Mouse (Mus musculus) right cerebral cortex, adult 2 months (tissue): Measurements from ENCODE around the gene Ces1a.

Experiments
- DNase-seq, 2 experiments: peaks; one replicate each; pipeline ENCODE4 v3.0.0; 2021 to 2022; ENCODE audit warnings: low spot score in 2 of 2

Ces1a gene

DNA sequence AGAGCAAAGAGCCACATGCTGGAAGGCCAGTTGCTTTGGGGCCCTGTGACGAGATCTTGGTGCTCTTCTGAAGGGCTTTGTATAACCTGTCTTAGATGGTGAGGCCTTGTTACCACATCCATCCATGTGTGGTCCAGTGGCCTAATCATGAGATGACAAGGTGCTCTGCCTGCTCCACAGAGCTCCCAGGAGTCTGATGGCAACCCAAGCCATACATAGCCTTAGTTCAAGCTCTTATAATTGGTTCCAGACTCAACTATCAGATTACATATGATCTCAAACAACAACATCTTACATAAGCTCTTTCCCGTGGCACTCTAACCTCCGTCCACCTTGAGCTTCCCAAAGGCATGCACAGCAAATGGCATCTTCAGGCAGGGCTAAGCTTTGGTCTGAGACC is at the start of gene Ces1a:
Gene Ces1a, minus strand, starts transcription at position 101 of the 400 bp plus-strand sequence.
- DNase-seq, result no peak

DNA sequence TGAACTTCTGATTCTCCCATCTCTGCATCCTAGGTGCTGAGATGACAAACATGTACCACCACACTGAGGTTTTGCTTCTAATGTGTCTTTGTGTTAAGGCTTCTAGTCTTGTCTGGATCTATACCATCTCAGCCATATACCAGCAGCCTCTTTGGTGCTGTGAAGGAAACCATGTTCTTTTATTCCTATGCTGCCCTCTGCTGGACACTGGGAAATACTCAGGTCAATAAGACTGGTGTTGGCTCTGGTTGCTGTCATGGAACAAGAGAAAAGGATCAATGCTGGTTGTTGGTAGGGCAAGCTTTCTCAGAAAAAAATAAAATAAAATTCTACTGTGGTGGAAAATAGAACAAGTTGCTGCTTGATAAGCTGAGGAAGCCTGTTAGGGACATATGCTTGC is 47.4 kb upstream of the Ces1a start:
- DNase-seq, result peak; percentile 44 to 60

DNA sequence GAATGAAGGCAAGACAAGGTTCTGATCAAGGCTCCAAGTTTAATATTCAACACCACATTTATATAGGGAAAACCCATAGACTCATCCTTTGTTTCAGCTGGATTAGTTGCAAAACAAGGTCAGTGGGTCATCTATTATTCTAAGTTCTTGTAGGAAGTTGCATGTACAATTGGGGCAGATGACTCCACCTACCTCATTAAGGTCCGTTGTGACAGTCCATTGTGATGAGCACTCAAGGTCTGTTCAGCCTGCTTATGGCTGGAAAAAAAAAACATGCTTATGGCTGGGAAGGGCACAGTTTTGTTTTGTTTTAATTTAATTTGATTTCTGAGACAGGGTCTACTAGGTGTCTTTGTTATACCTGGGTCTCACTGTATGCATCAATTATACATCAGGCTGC is 43.3 kb upstream of the Ces1a start:
- no peak for DNase-seq

DNA sequence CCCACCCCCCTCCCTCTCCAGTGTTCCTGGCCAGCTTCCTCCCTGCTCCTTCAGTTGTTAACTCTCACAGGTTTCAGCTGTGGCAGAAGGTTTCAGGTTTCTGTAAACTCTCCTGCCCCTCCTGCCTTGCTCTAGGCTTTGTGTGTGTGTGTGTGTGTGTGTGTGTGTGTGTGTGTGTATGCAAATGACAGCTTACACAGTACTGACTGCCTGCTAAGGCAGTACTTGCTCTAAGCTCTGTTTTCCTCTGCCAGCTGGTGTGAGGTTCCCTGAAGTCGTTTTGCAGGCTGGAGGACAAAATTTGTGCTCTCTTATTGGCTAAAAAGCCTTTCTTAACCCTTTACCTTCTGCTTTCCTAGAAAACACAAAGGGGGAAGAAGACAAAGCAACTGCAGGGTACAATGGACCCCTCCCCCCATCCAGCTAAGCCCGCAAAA is 40.7 kb upstream of the Ces1a start:
- no peak for DNase-seq

DNA sequence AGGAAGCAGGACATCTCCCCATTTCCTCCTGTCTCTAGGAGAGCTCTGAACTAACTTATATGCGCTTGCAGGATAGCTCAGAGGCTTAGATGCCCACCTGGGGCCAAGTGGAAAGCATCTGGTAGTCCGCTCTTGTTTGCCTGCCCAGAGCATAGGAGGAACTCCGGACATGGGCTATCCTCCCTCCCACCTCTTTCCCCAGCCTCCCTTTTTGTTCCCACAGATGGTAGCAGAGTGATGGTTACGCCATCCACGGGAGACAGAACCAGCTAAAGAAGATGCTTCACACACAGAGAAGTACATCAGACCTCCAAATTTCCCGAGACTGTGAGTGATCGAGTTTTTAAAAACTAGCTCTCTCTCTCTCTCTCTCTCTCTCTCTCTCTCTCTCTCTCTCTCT is 40.2 kb upstream of the Ces1a start:
- DNase-seq, result no peak

DNA sequence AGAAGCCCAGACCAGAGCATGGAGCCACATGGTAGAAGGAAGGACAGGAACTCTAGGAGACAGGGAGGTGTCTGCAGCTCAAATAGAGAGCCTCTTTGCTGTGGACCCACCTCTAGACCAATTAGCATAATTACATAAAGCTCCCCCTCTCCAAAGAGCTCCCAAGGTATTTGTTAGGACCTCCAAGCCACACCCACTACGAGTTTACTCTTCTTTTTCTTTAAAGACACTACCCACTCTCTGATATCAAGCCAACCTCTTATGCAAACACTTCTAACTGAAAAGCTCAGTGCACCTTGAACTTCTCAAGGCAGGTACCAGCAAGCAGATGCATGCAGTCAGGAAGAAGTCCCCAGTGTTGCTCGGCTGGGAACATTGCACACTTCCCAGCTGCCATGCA is 31.9 kb upstream of the Ces1a start, which contains the start of gene Ces1b:
Gene Ces1b, minus strand, starts transcription at position 131 of the 400 bp plus-strand sequence.
- no peak for DNase-seq

DNA sequence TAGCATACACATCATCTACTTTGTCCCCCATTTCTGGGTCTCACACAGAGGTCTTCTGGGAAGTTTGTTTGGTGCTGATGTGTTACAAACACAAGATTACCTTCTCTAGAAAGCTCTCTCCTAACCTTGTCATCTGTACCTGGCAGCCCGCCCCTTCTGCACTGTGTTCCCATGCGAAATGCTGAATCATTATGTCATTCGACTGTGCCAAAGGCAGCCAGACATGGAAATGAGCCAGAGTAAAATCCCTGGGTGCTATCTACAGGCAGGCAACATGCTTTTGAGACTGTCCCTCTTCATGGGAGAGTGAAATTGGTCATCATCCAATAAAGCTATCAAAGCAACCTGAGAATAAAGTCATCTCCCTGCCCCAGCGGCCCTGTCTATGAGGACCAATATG is 27.3 kb upstream of the Ces1a start:
- DNase-seq, result no peak

DNA sequence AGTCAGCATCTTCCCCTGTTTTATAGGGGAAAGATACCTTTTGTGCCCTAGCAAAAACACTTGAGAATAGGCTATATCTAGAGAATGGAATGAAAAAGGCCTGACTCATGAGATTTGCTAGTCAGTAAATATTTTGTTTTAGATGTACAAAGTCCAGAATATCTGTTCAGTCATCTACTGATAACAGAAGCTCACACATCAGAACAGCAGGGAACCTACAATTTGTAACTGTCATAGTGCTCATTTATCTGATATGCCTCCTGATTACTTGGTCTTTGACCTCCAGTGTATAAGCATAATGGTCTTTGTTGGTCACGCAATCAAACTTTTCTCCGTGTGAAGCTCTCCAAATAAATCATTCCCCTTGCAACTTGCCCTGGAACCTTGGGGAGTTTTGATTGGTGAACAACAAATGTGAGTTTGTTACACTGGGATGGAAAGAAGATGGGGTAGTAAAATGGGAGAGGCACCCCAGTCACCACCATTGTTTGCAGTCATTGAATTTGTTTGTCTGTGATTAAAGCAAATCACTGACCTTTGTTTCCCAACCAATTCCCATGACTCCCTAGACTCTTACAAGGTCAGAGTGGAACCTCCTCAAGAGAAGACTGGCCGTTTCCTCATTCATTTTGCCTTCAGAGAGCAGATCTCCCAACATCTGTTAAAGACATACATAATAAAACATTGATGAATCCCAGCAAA is 15.6 kb upstream of the Ces1a start:
- DNase-seq, result no peak

DNA sequence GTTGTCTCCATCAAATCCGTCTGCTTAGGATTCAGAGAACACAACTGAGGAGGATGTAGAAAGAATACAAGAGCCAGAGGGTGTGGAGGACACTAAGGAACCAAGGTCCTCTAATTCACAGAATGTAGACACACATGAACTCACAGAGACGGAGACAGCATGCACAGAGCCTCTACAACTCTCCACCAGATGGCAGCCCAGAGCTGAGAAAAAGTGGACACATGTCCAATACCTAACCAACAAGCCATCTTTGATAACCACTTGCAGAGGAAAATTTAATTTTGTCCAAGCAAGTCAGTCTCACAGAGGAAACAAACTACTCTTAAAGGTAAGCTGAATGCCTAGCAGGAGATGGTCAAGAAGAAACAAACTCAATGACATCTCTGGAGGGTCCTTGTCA is 11.2 kb upstream of the Ces1a start:
- DNase-seq, result peak; percentile 73 to 77

DNA sequence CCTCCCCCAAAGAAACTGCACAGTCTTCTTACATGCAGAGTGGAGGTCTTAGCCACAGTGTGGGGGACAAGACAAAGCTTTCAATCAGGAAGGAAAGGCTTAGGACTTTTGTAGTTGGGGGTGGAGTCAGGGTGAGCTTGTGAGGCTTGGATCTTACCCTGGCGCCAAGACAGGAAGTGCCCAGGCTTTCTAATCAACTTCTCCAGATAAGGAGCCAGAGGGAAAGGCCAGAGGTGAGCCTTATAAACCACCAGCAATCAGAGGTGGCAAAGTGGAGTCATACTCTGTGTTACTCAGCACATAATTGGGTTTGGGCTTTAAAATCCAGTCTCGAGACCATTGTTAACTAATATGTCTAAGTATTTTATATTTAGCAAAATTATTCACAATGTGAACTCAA is 7.2 kb upstream of the Ces1a start:
- DNase-seq, result no peak

DNA sequence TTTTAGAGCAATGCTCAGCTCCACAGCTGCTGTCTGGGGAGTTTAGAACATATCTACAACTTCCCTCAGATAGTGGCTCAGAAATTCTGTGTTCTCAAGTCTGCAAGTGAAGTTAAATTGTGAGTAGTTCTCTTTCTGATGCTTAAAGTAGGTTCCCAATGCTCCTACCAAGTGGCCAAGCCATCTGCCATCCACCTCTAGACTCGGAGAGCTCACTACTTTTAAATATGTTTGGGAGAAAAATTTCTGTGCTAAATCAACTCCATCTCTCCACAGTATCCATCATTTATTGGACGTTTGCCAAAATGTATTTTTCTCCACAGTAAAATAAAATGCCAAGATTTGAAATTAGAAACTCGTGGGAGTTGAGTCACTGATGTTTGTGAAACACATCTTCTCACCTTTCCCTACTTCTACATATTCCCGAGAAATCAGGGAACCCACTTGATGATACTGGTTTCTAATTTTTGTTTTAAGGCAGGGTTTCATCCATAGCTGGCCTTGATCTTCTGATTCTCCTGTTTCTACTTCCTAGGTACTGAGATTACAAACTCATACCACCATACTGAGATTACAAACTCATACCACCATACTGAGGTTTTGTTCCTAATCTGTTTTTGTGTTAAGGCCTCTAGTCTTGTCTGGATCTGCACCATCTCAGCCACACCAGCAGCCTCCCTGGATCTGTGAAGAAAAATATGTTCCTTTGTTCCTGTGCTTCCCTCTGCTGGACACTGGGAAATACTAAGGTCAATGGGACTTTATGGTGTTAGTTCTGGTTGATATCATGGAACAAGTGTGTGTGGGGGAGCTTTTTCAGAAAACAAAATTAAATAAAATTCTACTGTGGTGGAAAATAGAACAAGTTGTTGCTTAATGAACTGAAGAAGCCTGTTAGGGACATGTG is 771 bp upstream of the Ces1a start:
- DNase-seq, result peak; percentile 23 to 27

DNA sequence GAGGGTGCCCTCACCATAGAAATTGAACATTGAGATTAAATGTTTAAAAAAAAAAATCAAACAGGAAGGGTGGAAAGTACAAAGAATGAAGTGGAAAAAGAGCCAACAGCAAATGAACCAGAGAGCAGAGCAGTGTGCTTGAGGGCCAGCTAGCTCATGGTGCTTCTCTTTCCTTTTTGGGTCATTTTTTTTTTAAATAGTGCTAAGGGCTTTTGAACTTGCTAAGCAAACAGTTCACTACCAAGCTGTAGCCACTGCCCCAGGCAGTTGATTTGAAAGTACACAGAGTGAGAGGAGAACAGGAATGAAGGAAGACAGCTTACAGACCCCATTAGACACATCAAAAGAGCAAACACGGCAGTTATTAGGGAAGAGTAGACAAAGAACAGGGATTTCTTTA is 4.9 kb downstream of the Ces1a start:
- DNase-seq, result no peak

DNA sequence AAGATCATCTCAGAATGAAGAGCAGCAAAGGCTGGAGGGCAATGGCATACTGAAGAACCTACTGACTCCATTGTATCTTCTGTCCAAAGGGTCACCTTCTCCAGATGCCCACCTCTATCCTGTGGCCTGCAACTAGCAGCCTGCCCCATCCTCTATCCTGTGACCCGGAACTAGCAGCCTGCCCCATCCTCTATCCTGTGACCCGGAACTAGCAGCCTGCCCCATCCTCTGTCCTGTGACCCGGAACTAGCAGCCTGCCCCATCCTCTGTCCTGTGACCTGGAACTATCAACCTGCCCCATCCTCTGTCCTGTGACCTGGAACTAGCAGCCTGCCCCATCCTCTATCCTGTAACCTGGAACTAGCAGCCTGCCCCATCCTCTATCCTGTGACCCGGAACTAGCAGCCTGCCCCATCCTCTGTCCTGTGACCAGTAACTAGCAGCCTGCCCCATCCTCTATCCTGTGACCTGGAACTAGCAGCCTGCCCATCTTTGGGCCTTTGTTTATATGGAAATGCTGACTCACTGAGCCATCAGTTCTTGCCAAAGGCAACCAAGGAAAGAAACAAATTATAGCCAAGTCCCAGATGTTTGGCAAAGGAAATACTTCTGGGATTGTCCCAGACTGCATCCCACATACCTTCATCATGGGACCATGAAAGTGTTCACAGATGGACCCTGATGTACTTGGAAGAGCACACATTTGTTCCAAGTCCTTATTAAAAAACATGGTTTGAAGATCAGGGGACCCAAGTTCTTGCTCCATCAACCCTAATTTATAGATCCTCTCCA is 7.0 kb downstream of the Ces1a start:
- DNase-seq, result no peak

DNA sequence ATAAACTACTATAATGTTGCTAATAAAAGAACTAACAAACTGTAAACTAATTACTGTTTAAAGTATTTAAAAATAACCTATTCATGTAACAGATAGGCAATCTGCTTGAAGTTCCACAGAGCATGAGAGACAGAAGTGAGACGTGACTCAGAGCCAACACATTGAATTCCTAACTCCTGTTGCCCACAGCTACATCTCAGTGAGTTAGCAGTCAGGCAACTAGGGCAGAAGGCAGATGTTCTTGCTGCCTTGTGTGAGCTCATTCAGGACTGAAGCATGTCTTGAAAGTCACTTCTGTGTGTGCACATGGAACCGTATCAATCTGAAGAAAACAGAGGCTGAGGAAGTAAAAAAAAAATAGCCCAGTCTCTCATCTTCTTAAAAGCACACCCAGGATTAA is 7.7 kb downstream of the Ces1a start:
- DNase-seq, result peak; percentile 29 to 45

DNA sequence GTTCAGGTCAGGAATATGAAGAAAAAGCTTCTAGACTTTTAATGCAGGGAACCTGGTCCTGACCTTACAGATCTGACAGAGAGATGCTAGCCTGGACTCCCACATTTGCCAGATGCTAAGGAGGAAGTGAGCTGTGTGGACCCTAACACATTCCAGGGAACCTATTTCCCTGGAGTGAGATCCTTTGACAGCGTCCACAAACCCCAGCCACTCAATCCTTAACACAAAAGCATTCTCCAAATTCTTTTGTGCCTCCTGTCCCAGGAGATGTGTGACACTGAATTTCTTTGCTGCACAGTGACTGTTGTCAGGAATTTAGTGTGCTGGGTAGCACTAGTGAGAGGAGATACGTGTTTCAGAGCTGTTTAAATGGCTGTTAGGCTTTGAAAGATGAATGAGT is 9.2 kb downstream of the Ces1a start:
- no peak for DNase-seq

DNA sequence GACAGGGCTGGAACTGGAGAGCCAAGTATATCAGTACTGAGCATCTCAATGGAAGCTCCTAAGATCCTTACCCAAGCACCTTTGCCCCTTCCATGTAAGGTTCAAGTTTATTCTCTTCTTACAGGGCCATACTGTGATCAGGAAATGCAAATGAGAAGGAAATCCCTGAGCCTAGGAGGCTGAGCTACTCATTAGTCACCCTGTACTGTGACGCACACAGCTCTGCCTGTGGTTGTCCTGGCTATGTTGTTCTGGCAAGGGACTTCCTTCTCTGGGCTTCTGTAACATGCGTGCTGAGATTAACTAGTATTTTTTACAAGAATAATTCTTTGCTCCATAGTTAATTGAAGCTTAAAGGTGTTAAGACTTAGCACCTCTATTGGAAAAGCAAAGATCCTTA is 17.3 kb downstream of the Ces1a start:
- no peak for DNase-seq

DNA sequence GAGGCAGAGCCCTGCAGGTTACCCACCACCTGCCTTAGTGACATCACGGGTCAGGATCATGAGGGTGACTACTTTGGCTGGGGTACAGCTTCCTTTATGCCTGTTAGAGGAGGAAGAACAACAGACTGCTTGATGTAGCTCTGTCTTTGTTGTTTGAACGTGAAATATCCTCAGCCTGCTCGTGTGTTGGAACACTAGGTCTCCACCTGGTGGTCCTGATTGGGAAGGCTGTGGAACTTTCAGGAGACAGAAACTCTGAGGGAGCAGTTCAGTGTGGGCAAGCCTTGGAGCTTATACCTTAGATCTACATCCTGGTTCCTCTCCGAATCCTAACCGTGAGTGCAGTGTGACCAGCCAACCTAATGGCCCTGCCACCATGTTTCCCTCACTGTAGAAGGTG is 26.3 kb downstream of the Ces1a start:
- DNase-seq, result no peak

DNA sequence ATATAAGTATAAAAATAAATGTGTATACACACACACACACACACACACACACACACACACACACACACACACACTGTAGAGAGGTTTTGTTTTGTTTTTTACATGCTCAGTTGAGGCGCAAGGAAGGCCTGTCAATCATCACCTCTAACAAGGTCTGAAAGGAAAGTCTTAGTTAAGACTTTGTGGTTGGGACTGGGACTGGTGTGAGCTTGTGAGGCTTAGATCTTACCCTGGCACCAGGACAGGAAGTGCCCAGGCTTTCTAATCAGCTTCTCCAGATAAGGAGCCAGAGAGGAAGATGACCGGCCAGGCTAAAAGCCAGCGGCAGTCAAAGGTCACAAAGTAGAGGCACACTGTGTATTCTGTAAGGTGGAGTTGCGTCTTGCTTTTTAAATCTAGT is 33.7 kb downstream of the Ces1a start:
- DNase-seq, result no peak

DNA sequence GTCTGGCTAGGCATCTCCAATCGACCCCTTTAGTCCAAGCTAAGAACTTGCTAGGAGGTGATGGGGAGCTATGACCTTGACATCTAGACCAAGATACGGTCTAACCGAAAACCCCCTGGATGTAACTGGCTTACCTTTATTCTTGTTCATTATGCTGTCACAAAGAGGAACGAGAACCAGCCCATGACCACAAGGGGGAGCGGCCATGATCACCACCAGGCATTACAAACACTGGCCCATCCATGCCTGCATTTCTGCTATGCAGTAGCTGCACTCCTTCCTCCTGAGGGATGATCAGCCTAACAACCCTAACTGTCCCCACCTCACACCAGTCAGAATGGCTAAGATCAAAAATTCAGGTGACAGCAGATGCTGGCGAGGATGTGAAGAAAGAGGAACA is 35.8 kb downstream of the Ces1a start:
- DNase-seq, result no peak

DNA sequence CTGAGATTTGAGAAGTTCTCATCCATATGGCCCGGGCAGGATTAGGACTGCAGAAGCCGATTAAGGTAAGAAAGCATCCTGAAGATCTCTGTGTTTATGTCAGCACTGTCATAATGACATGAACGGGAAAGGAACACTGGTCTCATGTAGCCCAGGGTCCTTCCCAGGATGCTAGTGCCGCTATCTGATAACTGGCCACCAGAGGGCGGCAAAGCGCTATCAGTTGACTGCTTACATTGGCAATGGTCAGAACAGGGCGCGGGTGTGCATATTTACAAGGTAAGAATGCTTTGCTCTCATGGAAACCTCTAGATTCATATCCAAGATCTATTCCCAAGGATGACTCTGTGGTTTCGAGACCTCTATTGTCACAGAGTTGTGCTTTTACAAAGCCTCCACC is 36.6 kb downstream of the Ces1a start:
- peak; percentile 92 to 94 for DNase-seq

DNA sequence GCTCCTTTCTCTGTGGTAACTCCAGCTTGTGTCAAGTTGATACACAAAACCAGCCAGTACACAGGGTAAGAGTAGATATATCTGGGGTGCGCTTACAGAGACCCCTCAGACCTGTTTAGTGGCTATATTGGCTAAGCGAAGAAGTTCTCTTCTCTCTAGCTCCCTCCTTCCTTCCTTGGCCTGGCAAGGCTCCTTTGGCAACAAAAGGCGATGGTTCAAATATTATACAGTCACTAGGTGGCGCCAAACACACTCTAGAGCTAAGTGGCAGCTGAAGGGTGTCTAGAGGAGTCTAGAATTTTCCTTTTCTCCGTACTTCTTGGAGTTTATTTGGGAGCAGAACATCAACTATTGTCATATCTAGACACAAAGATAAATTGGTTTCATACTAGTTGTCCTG is 37.7 kb downstream of the Ces1a start:
- DNase-seq, result peak; percentile 40 to 57

DNA sequence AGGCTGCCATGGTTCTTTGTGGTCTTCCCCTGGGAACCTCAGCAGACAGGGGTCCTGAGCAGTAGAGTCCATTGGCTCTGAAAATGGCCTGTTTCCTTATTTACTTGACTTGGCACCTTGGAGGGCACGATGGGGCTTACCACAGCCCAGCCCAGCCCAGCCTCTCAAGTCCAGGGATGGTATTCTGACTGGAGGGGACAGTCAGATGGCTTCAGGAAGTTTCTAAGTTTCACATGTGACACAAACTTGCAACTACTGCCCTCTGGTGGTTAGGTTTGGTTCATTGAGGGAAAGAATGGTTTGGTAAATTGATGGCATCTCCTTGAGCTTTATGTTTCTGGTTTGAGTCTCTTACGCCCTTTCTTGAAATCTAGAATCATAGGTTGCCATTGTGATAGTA is 49.4 kb downstream of the Ces1a start:
- peak; percentile 45 to 59 for DNase-seq
